Mouse (Mus musculus) G1E (cell line): ENCODE results near the gene Coasy. TPM values are rescaled to one million over a fixed set of nuclear protein-coding genes. Genes with fewer than 3 reads are reported as not detected.
A peak's percentile ranks its signal among the peaks of the same experiment; 100 is the strongest.

Experiments used
- ATAC-seq: 2 replicates; pipeline ENCODE4 v1.8.0; 2016; ENCODE audit warnings: mild to moderate bottlenecking; ENCODE audit not compliant: insufficient number of reproducible peaks, poor library complexity, low FRiP score, severe bottlenecking; ENCODE audit errors: extremely low read depth
- DNase-seq: peaks from one replicate; pipeline ENCODE4 v3.0.0; 2012; ENCODE audit warnings: low spot score
- H3K27me3 ChIP-seq: 2 replicates; pipeline ENCODE4 v1.6.1; 2012; ENCODE audit warnings: mild to moderate bottlenecking, low read length, inconsistent platforms; ENCODE audit not compliant: insufficient read depth
- H3K36me3 ChIP-seq: replicated peaks from 2 replicates; pipeline ENCODE3; 2012; ENCODE audit warnings: mild to moderate bottlenecking, inconsistent platforms
- H3K4me1 ChIP-seq: 2 replicates; pipeline ENCODE4 v1.6.1; 2012; ENCODE audit warnings: low read depth, low read length, inconsistent platforms, mixed read lengths; ENCODE audit not compliant: insufficient read depth
- H3K4me3 ChIP-seq: 2 replicates; pipeline ENCODE4 v1.5.1; 2012; ENCODE audit warnings: low read depth, mild to moderate bottlenecking, inconsistent platforms, low read length, moderate library complexity, mixed read lengths
- H3K9me3 ChIP-seq: replicated peaks from 2 replicates; pipeline ENCODE4 v1.6.1; 2012; ENCODE audit warnings: inconsistent platforms
- CTCF ChIP-seq: IDR thresholded peaks from 2 replicates; pipeline ENCODE4 v1.5.1; 2012; ENCODE audit warnings: low read depth, low read length, inconsistent platforms, mixed read lengths
- GATA1 ChIP-seq: IDR thresholded peaks from 2 replicates; pipeline ENCODE4 v1.6.1; 2012; ENCODE audit warnings: borderline replicate concordance, low read length, inconsistent platforms, mixed read lengths
- GATA2 ChIP-seq: IDR thresholded peaks from 2 replicates; pipeline ENCODE4 v1.6.1; 2012; ENCODE audit warnings: low read depth, low read length, inconsistent platforms, borderline replicate concordance
- POLR2AphosphoS5 ChIP-seq: IDR thresholded peaks from 2 replicates; pipeline ENCODE4 v1.6.1; 2012; ENCODE audit warnings: low read depth, low read length, inconsistent platforms; ENCODE audit not compliant: insufficient replicate concordance
- TAL1 ChIP-seq: conservative IDR thresholded peaks from 2 replicates; pipeline ENCODE4 v1.6.1; 2012; ENCODE audit warnings: low read depth, low read length, inconsistent platforms, mixed read lengths
- polyA plus RNA-seq: library from polyadenylated mRNA; stranded (reverse); fragments of >175 nt; gene quantifications from 2 replicates; pipeline ENCODE4 v1.2.3, GENCODE M21; 2012
- total RNA-seq, 2 experiments: library from RNA; stranded (forward) in 1 of 2; stranded (reverse) in 1 of 2; fragments of 200-1000 nt in 1 of 2; fragments of >200 nt in 1 of 2; fragmentation: Nextera tagmentation in 1 of 2; gene quantifications; 2 replicates each; pipeline ENCODE4 v1.2.3; 2014 to 2017

Coasy gene
- total and polyA plus RNA-seq, 3 experiments = 26.7 to 39.3 (median 32.6) TPM

DNA sequence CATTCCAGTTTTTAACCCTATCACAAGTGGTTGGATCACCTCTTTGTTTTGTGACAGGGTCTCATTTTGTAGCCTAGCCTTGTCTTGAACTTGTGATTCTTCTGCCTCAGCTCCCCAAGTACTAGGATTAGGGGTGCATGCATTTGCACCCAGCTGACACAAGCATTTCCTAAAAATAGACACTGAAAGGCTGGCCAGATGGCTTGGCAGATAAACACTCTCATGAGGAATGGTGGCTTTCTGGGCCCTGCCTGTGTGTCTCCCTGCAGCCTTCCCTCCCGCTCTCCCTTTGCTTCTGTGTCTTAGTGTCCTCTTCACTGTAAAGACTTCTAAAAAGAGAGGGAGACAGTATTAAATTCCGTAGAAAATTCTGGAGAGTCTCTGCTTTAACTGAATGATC lies 48.8 kb downstream of the Coasy start:
- TF ChIP-seq TAL1 (peak; percentile 44; the same call in 1 of the 2 replicates), POLR2AphosphoS5 (no peak)
- ATAC-seq (peak; percentile 49; the same call in 1 of the 2 replicates), DNase-seq (peak; percentile 36)
- peaks cover 2% of the 10 kb centered on the region; the same call in 1 of the 2 replicates for H3K9me3 ChIP-seq
- peaks cover 12% of the 10 kb centered on the region for H3K36me3 ChIP-seq
- H3K4me1 ChIP-seq = peaks cover 33% of the 10 kb centered on the region
- peaks cover 14% of the 10 kb centered on the region for H3K27me3 ChIP-seq
- H3K4me3 ChIP-seq = no peak overlapping the region

DNA sequence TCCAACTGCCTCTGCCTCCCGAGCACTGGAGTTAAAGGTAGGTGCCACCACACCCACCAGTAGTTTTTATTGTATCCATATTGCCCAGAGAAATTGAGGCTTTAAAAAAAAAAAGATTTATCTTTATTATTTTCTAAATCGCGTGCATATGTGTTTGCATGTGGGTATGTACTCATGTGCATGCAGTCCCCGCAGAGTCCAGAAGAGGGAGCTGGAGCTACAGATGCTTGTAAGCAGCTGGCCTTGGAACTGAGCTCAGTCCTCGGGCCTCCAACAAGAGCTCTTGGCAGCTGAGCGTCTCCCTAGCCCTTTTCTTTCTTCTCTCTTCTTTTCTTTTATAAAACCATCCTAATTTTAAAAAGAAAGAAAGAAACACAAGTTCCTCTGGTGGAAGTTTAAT lies 49.3 kb downstream of the Coasy start:
- TF ChIP-seq POLR2AphosphoS5 (no peak), GATA2 (no peak), GATA1 (no peak), TAL1 (no peak), CTCF (no peak)
- ATAC-seq (no peak), DNase-seq (no peak)
- Histone ChIP-seq H3K9me3 (peaks cover 2% of the 10 kb centered on the region; the same call in 1 of the 2 replicates), H3K36me3 (peaks cover 7% of the 10 kb centered on the region), H3K4me3 (no peak overlapping the region), H3K4me1 (peaks cover 33% of the 10 kb centered on the region), H3K27me3 (peaks cover 17% of the 10 kb centered on the region)

GRCm38 (mm10) chr11:101133037-101133436 lies 50.7 kb downstream of the Coasy start:
- H3K4me1 ChIP-seq = peaks cover 33% of the 10 kb centered on the region
- DNase-seq (no peak), ATAC-seq (no peak)
- TF ChIP-seq GATA1 = no peak
- no peak for TF ChIP-seq GATA2
- TF ChIP-seq POLR2AphosphoS5 = no peak
- TF ChIP-seq TAL1 = no peak
- TF ChIP-seq CTCF = no peak
- no peaks in the 10 kb centered on the region for H3K36me3 ChIP-seq
- H3K4me3 ChIP-seq = no peak overlapping the region
- peaks cover 18% of the 10 kb centered on the region for H3K27me3 ChIP-seq
- H3K9me3 ChIP-seq = peaks cover 2% of the 10 kb centered on the region; the same call in 1 of the 2 replicates

- H3K4me1 ChIP-seq = peaks cover 30% of the 10 kb centered on the region
- no peak for ATAC-seq
- DNase-seq = no peak
- H3K4me3 ChIP-seq = no peak overlapping the region
- H3K36me3 ChIP-seq = no peaks in the 10 kb centered on the region
- peaks cover 26% of the 10 kb centered on the region for H3K27me3 ChIP-seq
- TF ChIP-seq CTCF (no peak), POLR2AphosphoS5 (no peak), GATA2 (no peak), TAL1 (no peak), GATA1 (no peak)
- H3K9me3 ChIP-seq = peaks cover 2% of the 10 kb centered on the region; the same call in 1 of the 2 replicates
Measured at GRCm38 (mm10) chr11:101134217-101134865, 52.0 kb downstream of the Coasy start.

Other genes starting within 250 kb of the Coasy start
Only the 20 nearest of the 25 such genes appear.
- gene Stat3, start 143.0 kb upstream of the Coasy start, total RNA-seq (2014; fragmentation: Nextera tagmentation) = 81.1 and 87.5 TPM in 2 replicates
- gene Stat3, start 143.0 kb upstream of the Coasy start, total RNA-seq (2017) = 69.3 and 70.3 TPM in 2 replicates
- gene Stat3, start 143.0 kb upstream of the Coasy start, polyA plus RNA-seq = 42.1 and 63.5 TPM in 2 replicates
- 13.1 and 15.0 TPM in 2 replicates for gene Cavin1, start 111.7 kb upstream of the Coasy start, total RNA-seq (2014; fragmentation: Nextera tagmentation)
- gene Cavin1, start 111.7 kb upstream of the Coasy start, total RNA-seq (2017) = 3.1 and 3.8 TPM in 2 replicates
- gene Cavin1, start 111.7 kb upstream of the Coasy start, polyA plus RNA-seq = 37.0 and 39.4 TPM in 2 replicates
- 109 and 180 TPM in 2 replicates for gene Atp6v0a1, start 73.1 kb upstream of the Coasy start, total RNA-seq (2014; fragmentation: Nextera tagmentation)
- 53.7 and 77.6 TPM in 2 replicates for gene Atp6v0a1, start 73.1 kb upstream of the Coasy start, total RNA-seq (2017)
- 25.8 and 26.3 TPM in 2 replicates for gene Atp6v0a1, start 73.1 kb upstream of the Coasy start, polyA plus RNA-seq
- 6.1 and 6.3 TPM in 2 replicates for gene Naglu, start 12.6 kb upstream of the Coasy start, total RNA-seq (2014; fragmentation: Nextera tagmentation)
- 14.2 and 18.4 TPM in 2 replicates for gene Naglu, start 12.6 kb upstream of the Coasy start, total RNA-seq (2017)
- gene Naglu, start 12.6 kb upstream of the Coasy start, polyA plus RNA-seq = 5.1 and 6.4 TPM in 2 replicates
- not detected in 2 replicates for gene Hsd17b1, start 4.2 kb upstream of the Coasy start, total RNA-seq (2014; fragmentation: Nextera tagmentation)
- 0.44 and 0.76 TPM in 2 replicates for gene Hsd17b1, start 4.2 kb upstream of the Coasy start, total RNA-seq (2017)
- gene Hsd17b1, start 4.2 kb upstream of the Coasy start, polyA plus RNA-seq = 0.12 and 0.20 TPM in 2 replicates
- 40.5 and 43.2 TPM in 2 replicates for gene Mlx, start 4.7 kb downstream of the Coasy start, total RNA-seq (2014; fragmentation: Nextera tagmentation)
- 45.5 and 45.9 TPM in 2 replicates for gene Mlx, start 4.7 kb downstream of the Coasy start, total RNA-seq (2017)
- gene Mlx, start 4.7 kb downstream of the Coasy start, polyA plus RNA-seq = 13.0 and 17.8 TPM in 2 replicates
- gene Psmc3ip, start 12.9 kb downstream of the Coasy start, total RNA-seq (2014; fragmentation: Nextera tagmentation) = 11.1 and 15.7 TPM in 2 replicates
- 27.0 and 29.8 TPM in 2 replicates for gene Psmc3ip, start 12.9 kb downstream of the Coasy start, total RNA-seq (2017)
- 20.5 and 20.6 TPM in 2 replicates for gene Psmc3ip, start 12.9 kb downstream of the Coasy start, polyA plus RNA-seq
- 12.0 and 13.4 TPM in 2 replicates for gene Retreg3, start 37.3 kb downstream of the Coasy start, total RNA-seq (2014; fragmentation: Nextera tagmentation)
- 43.2 and 44.0 TPM in 2 replicates for gene Retreg3, start 37.3 kb downstream of the Coasy start, total RNA-seq (2017)
- gene Retreg3, start 37.3 kb downstream of the Coasy start, polyA plus RNA-seq = 7.7 and 9.4 TPM in 2 replicates
- 39.8 and 42.0 TPM in 2 replicates for gene Tubg1, start 37.4 kb downstream of the Coasy start, total RNA-seq (2014; fragmentation: Nextera tagmentation)
- gene Tubg1, start 37.4 kb downstream of the Coasy start, total RNA-seq (2017) = 46.0 and 47.5 TPM in 2 replicates
- 96.1 and 120 TPM in 2 replicates for gene Tubg1, start 37.4 kb downstream of the Coasy start, polyA plus RNA-seq
- not detected in 2 replicates for gene Tubg2, start 73.3 kb downstream of the Coasy start, total RNA-seq (2014; fragmentation: Nextera tagmentation)
- not detected in 2 replicates for gene Tubg2, start 73.3 kb downstream of the Coasy start, total RNA-seq (2017)
- not detected in 2 replicates for gene Tubg2, start 73.3 kb downstream of the Coasy start, polyA plus RNA-seq
- gene Cntnap1, start 88.0 kb downstream of the Coasy start, total RNA-seq (2014; fragmentation: Nextera tagmentation) = not detected in 2 replicates
- gene Cntnap1, start 88.0 kb downstream of the Coasy start, total RNA-seq (2017) = under 0.01 and 0.06 TPM in 2 replicates
- 0.02 and 0.08 TPM in 2 replicates for gene Cntnap1, start 88.0 kb downstream of the Coasy start, polyA plus RNA-seq
- gene Plekhh3, start 88.8 kb downstream of the Coasy start, total RNA-seq (2014; fragmentation: Nextera tagmentation) = 0.49 and 2.6 TPM in 2 replicates
- 1.5 and 1.9 TPM in 2 replicates for gene Plekhh3, start 88.8 kb downstream of the Coasy start, total RNA-seq (2017)
- gene Plekhh3, start 88.8 kb downstream of the Coasy start, polyA plus RNA-seq = 3.8 and 4.8 TPM in 2 replicates
- gene Ccr10, start 92.9 kb downstream of the Coasy start, total RNA-seq (2014; fragmentation: Nextera tagmentation) = not detected in 2 replicates
- gene Ccr10, start 92.9 kb downstream of the Coasy start, total RNA-seq (2017) = not detected in 2 replicates
- gene Ccr10, start 92.9 kb downstream of the Coasy start, polyA plus RNA-seq = not detected in 2 replicates
- gene Ezh1, start 143.9 kb downstream of the Coasy start, total RNA-seq (2014; fragmentation: Nextera tagmentation) = 46.1 and 55.9 TPM in 2 replicates
- gene Ezh1, start 143.9 kb downstream of the Coasy start, total RNA-seq (2017) = 23.9 and 25.4 TPM in 2 replicates
- gene Ezh1, start 143.9 kb downstream of the Coasy start, polyA plus RNA-seq = 2.0 and 4.2 TPM in 2 replicates
- gene Ramp2, start 163.5 kb downstream of the Coasy start, total RNA-seq (2014; fragmentation: Nextera tagmentation) = not detected in 2 replicates
- 0.27 TPM in 1 of 2 replicates, not detected in the other for gene Ramp2, start 163.5 kb downstream of the Coasy start, total RNA-seq (2017)
- 0.04 and 0.10 TPM in 2 replicates for gene Ramp2, start 163.5 kb downstream of the Coasy start, polyA plus RNA-seq
- 482 and 539 TPM in 2 replicates for gene Vps25, start 171.1 kb downstream of the Coasy start, total RNA-seq (2014; fragmentation: Nextera tagmentation)
- gene Vps25, start 171.1 kb downstream of the Coasy start, total RNA-seq (2017) = 98.4 and 104 TPM in 2 replicates
- gene Vps25, start 171.1 kb downstream of the Coasy start, polyA plus RNA-seq = 140 and 170 TPM in 2 replicates
- gene Wnk4, start 178.0 kb downstream of the Coasy start, total RNA-seq (2014; fragmentation: Nextera tagmentation) = 21.2 and 27.2 TPM in 2 replicates
- gene Wnk4, start 178.0 kb downstream of the Coasy start, total RNA-seq (2017) = 2.3 and 4.2 TPM in 2 replicates
- gene Wnk4, start 178.0 kb downstream of the Coasy start, polyA plus RNA-seq = 45.0 and 48.7 TPM in 2 replicates
- gene Cntd1, start 196.4 kb downstream of the Coasy start, total RNA-seq (2014; fragmentation: Nextera tagmentation) = 1.5 TPM in 1 of 2 replicates, not detected in the other
- gene Cntd1, start 196.4 kb downstream of the Coasy start, total RNA-seq (2017) = 0.81 and 1.1 TPM in 2 replicates
- gene Cntd1, start 196.4 kb downstream of the Coasy start, polyA plus RNA-seq = 0.02 TPM in 1 of 2 replicates, not detected in the other
- gene Coa3, start 196.5 kb downstream of the Coasy start, total RNA-seq (2014; fragmentation: Nextera tagmentation) = 52.6 and 54.1 TPM in 2 replicates
- gene Coa3, start 196.5 kb downstream of the Coasy start, total RNA-seq (2017) = 58.1 and 65.9 TPM in 2 replicates
- 16.8 and 39.8 TPM in 2 replicates for gene Coa3, start 196.5 kb downstream of the Coasy start, polyA plus RNA-seq
- 42.5 and 46.3 TPM in 2 replicates for gene Becn1, start 219.7 kb downstream of the Coasy start, total RNA-seq (2014; fragmentation: Nextera tagmentation)
- gene Becn1, start 219.7 kb downstream of the Coasy start, total RNA-seq (2017) = 142 and 148 TPM in 2 replicates
- 97.7 and 109 TPM in 2 replicates for gene Becn1, start 219.7 kb downstream of the Coasy start, polyA plus RNA-seq